Mouse (Mus musculus): ENCODE measurements around the gene Cnpy3.

DNA sequence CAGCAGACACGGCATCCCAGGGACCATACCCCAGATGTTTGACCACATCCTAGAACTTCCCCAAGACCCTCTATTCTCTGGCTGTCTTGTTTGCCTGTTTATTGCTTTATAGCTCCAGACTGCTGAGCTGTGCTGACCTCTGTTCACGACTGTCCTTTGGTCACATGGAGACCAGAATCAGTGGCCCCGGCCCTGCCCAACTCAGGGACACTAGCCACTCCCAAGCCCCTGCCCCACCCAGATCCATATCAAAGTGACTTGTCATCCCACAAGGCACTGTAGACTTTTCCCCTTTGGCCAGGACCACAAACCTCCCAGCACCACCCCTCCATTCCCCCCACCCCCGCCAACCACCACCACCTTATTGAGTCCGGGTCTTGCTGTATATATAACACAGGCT lies 52.8 kb downstream of the Cnpy3 start:
- TF ChIP-seq CTCF (IDR thresholded peaks at IDR 0.05) = no peak
- TF ChIP-seq POLR2A (IDR thresholded peaks at IDR 0.05; ENCODE audit: insufficient read depth, low read depth, low read length) = no peak

All from heart, adult 2 months (tissue).